Mouse (Mus musculus) liver, embryonic 14.5 days (tissue): ENCODE measurements at regions not wholly inside any gene's neighbourhood (a gene's known extent, or its start where the extent isn't known, plus 50 kb on each side); places are given as distances from the start of the nearest gene placed in this dataset.

Source experiments
- ATAC-seq: fragments of 200-750 bp; cut with Nextera tagmentation; 2 replicates; pipeline ENCODE4 v1.8.0; 2017; ENCODE audit warnings: moderate number of reproducible peaks, mild to moderate bottlenecking, moderate library complexity; ENCODE audit not compliant: insufficient read depth
- DNase-seq, 3 experiments: peaks; one replicate each; pipeline ENCODE4 v3.0.0-alpha.2; 2012 to 2013; ENCODE audit warnings: low read depth in 3 of 3, low spot score in 3 of 3
- H3K27ac ChIP-seq: fragments of 300-500 bp; sonication (generic); 2 replicates; pipeline ENCODE4 v1.5.1; 2014; ENCODE audit warnings: moderate library complexity, mild to moderate bottlenecking, control low read depth, inconsistent platforms
- H3K27me3 ChIP-seq: fragments of 300-500 bp; sonication (generic); 2 replicates; pipeline ENCODE4 v1.6.1; 2014; ENCODE audit warnings: mild to moderate bottlenecking, low read length, moderate library complexity; ENCODE audit not compliant: control insufficient read depth, insufficient read depth
- H3K36me3 ChIP-seq: fragments of 300-500 bp; sonication (generic); replicated peaks from 2 replicates; pipeline ENCODE4 v1.6.1; 2014; ENCODE audit warnings: low read depth; ENCODE audit not compliant: control insufficient read depth, insufficient read depth
- H3K4me1 ChIP-seq, 2 experiments: fragments of 200-500 bp in 1 of 2; fragments of 300-500 bp in 1 of 2; sonication (generic) in 1 of 2; replicated peaks; 2 replicates each; pipeline ENCODE4 v1.6.1; 2012 to 2014; ENCODE audit warnings: antibody characterized with exemption in 1 of 2, inconsistent platforms in 1 of 2, low read length in 1 of 2; ENCODE audit not compliant: control insufficient read depth in 2 of 2, insufficient read depth in 2 of 2
- H3K4me2 ChIP-seq: fragments of 300-500 bp; sonication (generic); 2 replicates; pipeline ENCODE4 v1.6.1; 2014; ENCODE audit warnings: low read depth, mild to moderate bottlenecking, control low read depth, moderate library complexity
- H3K4me3 ChIP-seq, 2 experiments: fragments of 200-500 bp in 1 of 2; fragments of 300-500 bp in 1 of 2; sonication (generic) in 1 of 2; 2 replicates each; pipeline ENCODE4 v1.5.1; 2012 to 2014; ENCODE audit warnings: low read depth in 2 of 2, low read length in 2 of 2, mild to moderate bottlenecking in 2 of 2, control low read depth in 1 of 2, inconsistent platforms in 1 of 2, moderate library complexity in 1 of 2; ENCODE audit not compliant: insufficient read depth in 1 of 2
- H3K9ac ChIP-seq: fragments of 300-500 bp; sonication (generic); replicated peaks from 2 replicates; pipeline ENCODE4 v1.6.1; 2014; ENCODE audit warnings: mild to moderate bottlenecking, control low read depth, moderate library complexity
- H3K9me3 ChIP-seq: fragments of 300-500 bp; sonication (generic); 2 replicates; pipeline ENCODE4 v1.6.1; 2016; ENCODE audit warnings: low read length, mixed read lengths; ENCODE audit not compliant: control insufficient read depth
- CTCF ChIP-seq: IDR thresholded peaks from 2 replicates; pipeline ENCODE4 v1.5.1; 2016; ENCODE audit warnings: antibody characterized with exemption, low read depth, control low read depth
- EP300 ChIP-seq: IDR thresholded peaks from 2 replicates; pipeline ENCODE4 v1.6.1; 2016; ENCODE audit warnings: antibody characterized with exemption, low read depth
- WGBS: fragments of 180-500 bp; shearing (Covaris S2); extraction: QIAGEN DNeasy Blood & Tissue Kit; methylation state at CpG from one replicate; pipeline ENCODE4 v1.1.7; 2014; ENCODE audit not compliant: insufficient replicate concordance; 5-methylcytosine and 5-hydroxymethylcytosine counted together

- H3K27me3 ChIP-seq, result no peaks in the 10 kb centered on the region
- H3K4me1 ChIP-seq, result no peaks in the 10 kb centered on the region
- H3K9me3 ChIP-seq, result no peaks in the 10 kb centered on the region
- H3K9ac ChIP-seq, result no peak overlapping the region
- no peak overlapping the region for H3K4me2 ChIP-seq
- DNase-seq, result no peak
- no peak overlapping the region for H3K4me3 ChIP-seq
- ATAC-seq, result no peak
- H3K27ac ChIP-seq, result no peak overlapping the region
- TF ChIP-seq EP300 (0 out of 2 replicates have a peak, but pooled peaks have one; percentile 11), CTCF (no peak)
- no peaks in the 10 kb centered on the region for H3K36me3 ChIP-seq
Measured at GRCm38 (mm10) chr12:67847517-67847916, 625.2 kb upstream of the Mdga2 start.

DNA sequence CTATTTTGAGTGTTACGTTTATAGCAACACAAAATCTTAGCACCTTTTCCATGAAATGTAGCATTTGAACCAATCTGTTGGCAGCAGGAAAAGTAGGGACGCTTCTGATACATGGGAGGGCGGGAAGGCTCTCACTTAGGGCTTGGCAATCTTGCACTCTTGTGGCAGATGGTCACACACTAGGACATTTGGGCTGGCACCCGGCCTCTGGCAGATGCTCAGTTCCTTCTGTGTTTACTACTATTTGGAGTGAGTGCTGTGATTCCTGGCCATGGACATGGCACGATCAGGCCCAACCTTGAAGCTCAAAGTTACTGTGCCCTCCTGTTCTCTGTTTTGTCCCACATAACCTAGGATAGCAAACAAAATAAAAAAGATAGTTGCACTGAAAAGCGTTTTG, 581.9 kb upstream of the Mdga2 start:
- Histone ChIP-seq H3K4me2 (no peak overlapping the region), H3K4me3 (no peak overlapping the region), H3K27me3 (no peaks in the 10 kb centered on the region), H3K36me3 (no peaks in the 10 kb centered on the region), H3K9me3 (no peaks in the 10 kb centered on the region), H3K9ac (no peak overlapping the region), H3K4me1 (no peaks in the 10 kb centered on the region), H3K27ac (no peak overlapping the region)
- TF ChIP-seq CTCF, result no peak
- no peak for TF ChIP-seq EP300
- ATAC-seq (no peak), DNase-seq (no peak)
- WGBS, result 53% methylated on average over 6 of the region's 6 CpGs

- Histone ChIP-seq H3K36me3 (no peaks in the 10 kb centered on the region), H3K9ac (no peak overlapping the region), H3K27ac (no peak overlapping the region), H3K4me1 (no peaks in the 10 kb centered on the region), H3K27me3 (no peaks in the 10 kb centered on the region), H3K4me3 (no peak overlapping the region), H3K4me2 (no peak overlapping the region), H3K9me3 (no peaks in the 10 kb centered on the region)
- 57% methylated on average over 2 of the region's 2 CpGs for whole genome bisulfite sequencing
- no peak for ATAC-seq
- no peak for TF ChIP-seq EP300
- TF ChIP-seq CTCF, result no peak
- no peak for DNase-seq
Measured at GRCm38 (mm10) chr12:67799776-67800175, 577.4 kb upstream of the Mdga2 start.
